Comparison of ENCODE assay signal across 18 mouse cellular contexts in genomic region chr2:113768541-113769303, GRCm38 (mm10). TPM values are rescaled to one million over a fixed set of nuclear protein-coding genes. Genes with fewer than 3 reads are reported as not detected.
"Had no signal": no experiment of that assay in that cellular context is flagged by ENCODE, and none has a peak within 500 bp of the region (broad histone marks: within the 10 kb centered on the region; RNA-seq: fewer than 3 reads in every experiment).

No protein-coding gene starts in this region.

- H3K27me3 ChIP-seq: limb, embryonic 13.5 days; liver, embryonic 15.5 days; midbrain, embryonic 13.5 days; neural tube, embryonic 15.5 days had no signal

- H3K36me3 ChIP-seq: limb, embryonic 13.5 days; liver, embryonic 15.5 days had no signal

- H3K9ac ChIP-seq: limb, embryonic 13.5 days; liver, embryonic 15.5 days; midbrain, embryonic 13.5 days; neural tube, embryonic 15.5 days had no signal

- H3K27ac ChIP-seq: kidney, postnatal 0 days; limb, embryonic 13.5 days; liver, embryonic 15.5 days; midbrain, embryonic 13.5 days; neural tube, embryonic 15.5 days had no signal

- H3K4me1 ChIP-seq: limb, embryonic 13.5 days; liver, embryonic 15.5 days; midbrain, embryonic 13.5 days; neural tube, embryonic 15.5 days had no signal

- H3K4me2 ChIP-seq: limb, embryonic 13.5 days; liver, embryonic 11.5 days; liver, embryonic 15.5 days; midbrain, embryonic 13.5 days; neural tube, embryonic 15.5 days had no signal

- H3K9me3 ChIP-seq: limb, embryonic 13.5 days; liver, embryonic 15.5 days; midbrain, embryonic 13.5 days; neural tube, embryonic 15.5 days had no signal

- H3K4me3 ChIP-seq: limb, embryonic 13.5 days; liver, embryonic 15.5 days; midbrain, embryonic 13.5 days; neural tube, embryonic 15.5 days had no signal

- ATAC-seq: lung, postnatal 0 days; midbrain, embryonic 13.5 days had no signal

- DNase-seq: kidney, adult 8-10 months; kidney, postnatal 36 days; layer of hippocampus, adult 9-11 months; layer of hippocampus, postnatal 36 days; lung, adult 2 months; lung, postnatal 36 days; right cerebral cortex, postnatal 4 days; spleen, adult 18-20 months; thymus, adult 2 months; thymus, postnatal 36 days had no signal

RNA-seq across cellular contexts. Expression of gene Grem1, which starts 10.3 kb away (rescaled TPM):
- total RNA-seq: megakaryocyte progenitor cell, adult 5-6 weeks had no signal
